Mouse (Mus musculus): ENCODE measurements around the gene Fam181b. TPM values are rescaled to one million over a fixed set of nuclear protein-coding genes. Genes with fewer than 3 reads are reported as not detected.

The Fam181b gene
- polyA plus RNA-seq, 1 experiment from 2014 or later, result 0.18 TPM

DNA sequence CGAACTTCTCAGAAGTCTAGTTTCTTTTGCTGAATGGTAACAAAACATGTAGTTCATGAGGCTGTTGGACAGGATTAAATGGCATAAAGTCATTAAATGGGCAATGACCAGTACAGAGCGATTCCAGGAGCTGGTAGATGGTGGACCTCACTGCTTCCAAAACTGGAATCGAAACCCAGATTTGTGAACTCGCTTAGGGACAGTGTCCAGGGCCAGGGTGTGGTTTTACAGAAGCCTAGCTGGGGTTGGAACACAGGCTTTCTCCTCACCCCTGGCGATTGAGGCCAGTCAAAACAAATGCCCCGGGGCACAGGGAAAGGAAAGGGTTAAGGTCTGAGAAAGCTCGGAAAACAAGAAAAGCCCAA lies 263 bp upstream of the Fam181b start:
- no peak overlapping the region for H3K9ac ChIP-seq
- no peaks in the 10 kb centered on the region for H3K9me3 ChIP-seq (replicated peaks)
- no peak overlapping the region for H3K27ac ChIP-seq
- DNase-seq (no peak), ATAC-seq (ENCODE audit: low read depth) (no peak)
- peaks cover 8% of the 10 kb centered on the region; the same call in 1 of the 2 replicates for H3K4me1 ChIP-seq (replicated peaks)
- H3K4me2 ChIP-seq, result peak overlapping the region; percentile 62
- peak overlapping the region; percentile 53 for H3K4me3 ChIP-seq (replicated peaks)
- H3K27me3 ChIP-seq, result peaks cover 46% of the 10 kb centered on the region
- H3K36me3 ChIP-seq, result no peaks in the 10 kb centered on the region
- 21% methylated on average over 7 of the region's 7 CpGs for WGBS (ENCODE audit: insufficient replicate concordance)

GRCm38 (mm10) chr7:93080731-93081430 lies 1.2 kb downstream of the Fam181b start:
- peaks cover 8% of the 10 kb centered on the region; the same call in 1 of the 2 replicates for H3K4me1 ChIP-seq (replicated peaks)
- ATAC-seq (ENCODE audit: low read depth) (no peak), DNase-seq (no peak)
- H3K9ac ChIP-seq, result no peak overlapping the region
- peak overlapping the region; percentile 62 for H3K4me2 ChIP-seq
- peaks cover 46% of the 10 kb centered on the region for H3K27me3 ChIP-seq
- no peak overlapping the region for H3K27ac ChIP-seq
- peak overlapping the region; percentile 53 for H3K4me3 ChIP-seq (replicated peaks)
- 2% methylated on average over 45 of the region's 45 CpGs for WGBS (ENCODE audit: insufficient replicate concordance)
- no peaks in the 10 kb centered on the region for H3K9me3 ChIP-seq (replicated peaks)
- no peaks in the 10 kb centered on the region for H3K36me3 ChIP-seq

GRCm38 (mm10) chr7:93093371-93094058 lies 13.8 kb downstream of the Fam181b start:
- no peaks in the 10 kb centered on the region for H3K27me3 ChIP-seq
- H3K9me3 ChIP-seq (replicated peaks), result no peaks in the 10 kb centered on the region
- H3K27ac ChIP-seq, result no peak overlapping the region
- 23% methylated on average over 11 of the region's 11 CpGs for WGBS (ENCODE audit: insufficient replicate concordance)
- ATAC-seq (ENCODE audit: low read depth), result peak; percentile 62; the same call in 1 of the 2 replicates
- no peaks in the 10 kb centered on the region for H3K36me3 ChIP-seq
- DNase-seq, result no peak
- no peaks in the 10 kb centered on the region for H3K4me1 ChIP-seq (replicated peaks)
- no peak overlapping the region for H3K4me3 ChIP-seq (replicated peaks)
- H3K4me2 ChIP-seq, result no peak overlapping the region
- no peak overlapping the region for H3K9ac ChIP-seq

GRCm38 (mm10) chr7:93095511-93095910 lies 15.8 kb downstream of the Fam181b start:
- Histone ChIP-seq H3K4me3 (replicated peaks) (no peak overlapping the region), H3K36me3 (no peaks in the 10 kb centered on the region), H3K27me3 (no peaks in the 10 kb centered on the region), H3K9me3 (replicated peaks) (no peaks in the 10 kb centered on the region), H3K4me1 (replicated peaks) (no peaks in the 10 kb centered on the region), H3K27ac (no peak overlapping the region), H3K9ac (no peak overlapping the region), H3K4me2 (no peak overlapping the region)
- ATAC-seq (ENCODE audit: low read depth) (no peak), DNase-seq (no peak)
- 9% methylated on average over 8 of the region's 8 CpGs for WGBS (ENCODE audit: insufficient replicate concordance)

DNA sequence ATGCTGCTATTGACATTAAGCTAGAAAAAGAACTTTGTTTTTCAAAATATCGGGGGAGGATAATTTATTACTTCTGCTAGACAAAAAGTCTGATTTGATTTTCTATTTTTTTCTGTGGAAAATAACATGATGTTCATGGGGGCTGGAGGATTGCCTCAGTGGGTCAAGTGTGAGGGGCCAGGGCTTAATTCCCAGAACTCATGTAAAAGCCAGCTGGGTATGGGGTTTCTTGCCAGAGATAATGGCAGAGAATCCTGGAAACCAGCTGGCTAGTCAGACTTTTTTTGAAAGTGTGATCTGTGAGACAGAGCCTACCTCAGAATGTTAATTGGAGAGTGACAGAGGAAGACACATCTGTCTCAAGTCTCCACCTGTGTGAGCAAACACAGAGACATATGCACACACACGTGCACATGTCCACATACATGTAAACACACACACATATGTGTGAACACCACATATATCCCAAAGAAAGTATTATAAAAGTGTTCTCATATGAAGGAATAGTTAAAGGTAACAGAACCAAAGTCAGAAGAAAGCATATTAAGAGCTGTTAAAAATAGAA lies 25.2 kb downstream of the Fam181b start:
- WGBS (ENCODE audit: insufficient replicate concordance), result 65% methylated on average over 2 of the region's 2 CpGs
- DNase-seq (no peak), ATAC-seq (ENCODE audit: low read depth) (no peak)
- H3K4me3 ChIP-seq (replicated peaks), result no peak overlapping the region
- H3K9ac ChIP-seq, result no peak overlapping the region
- no peaks in the 10 kb centered on the region for H3K27me3 ChIP-seq
- no peaks in the 10 kb centered on the region for H3K4me1 ChIP-seq (replicated peaks)
- no peak overlapping the region for H3K27ac ChIP-seq
- H3K9me3 ChIP-seq (replicated peaks), result no peaks in the 10 kb centered on the region
- H3K4me2 ChIP-seq, result no peak overlapping the region
- no peaks in the 10 kb centered on the region for H3K36me3 ChIP-seq

DNA sequence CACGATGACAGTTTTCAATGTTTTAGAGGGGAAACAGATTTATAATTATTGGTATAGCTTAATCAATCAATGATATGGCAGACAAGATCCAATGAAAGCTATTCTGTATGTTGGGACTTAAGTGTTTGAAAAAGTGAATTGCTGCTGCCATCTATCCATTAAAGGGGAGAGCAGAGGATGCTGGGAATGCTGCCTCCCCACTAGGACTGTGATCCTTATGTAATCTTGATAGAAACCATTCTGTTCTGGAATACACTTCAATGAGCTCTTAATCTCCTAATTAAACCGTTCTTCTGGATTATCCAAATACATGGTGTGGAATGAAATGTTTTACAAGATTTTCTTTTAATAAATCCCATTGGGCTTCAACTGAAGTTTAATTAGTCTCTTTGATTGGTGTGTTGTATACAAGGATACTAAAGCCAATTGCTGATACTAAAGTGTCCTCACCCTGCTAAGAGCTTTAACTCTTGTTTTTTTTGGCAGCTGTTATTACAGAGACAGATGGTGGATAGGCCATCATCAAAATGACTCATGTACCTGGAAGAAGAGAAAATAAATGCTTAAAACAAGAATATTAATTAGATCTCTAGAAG lies 30.8 kb downstream of the Fam181b start:
- DNase-seq, result no peak
- H3K9me3 ChIP-seq (replicated peaks), result no peaks in the 10 kb centered on the region
- 51% methylated on average over 2 of the region's 2 CpGs for WGBS (ENCODE audit: insufficient replicate concordance)
- no peak overlapping the region for H3K4me2 ChIP-seq
- no peak overlapping the region for H3K27ac ChIP-seq
- ATAC-seq (ENCODE audit: low read depth), result no peak
- no peak overlapping the region for H3K4me3 ChIP-seq (replicated peaks)
- no peaks in the 10 kb centered on the region for H3K36me3 ChIP-seq
- H3K27me3 ChIP-seq, result no peaks in the 10 kb centered on the region
- H3K4me1 ChIP-seq (replicated peaks), result no peaks in the 10 kb centered on the region
- no peak overlapping the region for H3K9ac ChIP-seq

- ATAC-seq (ENCODE audit: low read depth), result no peak
- Histone ChIP-seq H3K27me3 (no peaks in the 10 kb centered on the region), H3K36me3 (no peaks in the 10 kb centered on the region), H3K9ac (no peak overlapping the region), H3K4me2 (no peak overlapping the region), H3K4me1 (replicated peaks) (no peaks in the 10 kb centered on the region), H3K27ac (no peak overlapping the region), H3K9me3 (replicated peaks) (no peaks in the 10 kb centered on the region), H3K4me3 (replicated peaks) (no peak overlapping the region)
- WGBS (ENCODE audit: insufficient replicate concordance), result 63% methylated on average over 6 of the region's 6 CpGs
- DNase-seq, result no peak
Observed at GRCm38 (mm10) chr7:93111056-93111455, 31.4 kb downstream of the Fam181b start.

DNA sequence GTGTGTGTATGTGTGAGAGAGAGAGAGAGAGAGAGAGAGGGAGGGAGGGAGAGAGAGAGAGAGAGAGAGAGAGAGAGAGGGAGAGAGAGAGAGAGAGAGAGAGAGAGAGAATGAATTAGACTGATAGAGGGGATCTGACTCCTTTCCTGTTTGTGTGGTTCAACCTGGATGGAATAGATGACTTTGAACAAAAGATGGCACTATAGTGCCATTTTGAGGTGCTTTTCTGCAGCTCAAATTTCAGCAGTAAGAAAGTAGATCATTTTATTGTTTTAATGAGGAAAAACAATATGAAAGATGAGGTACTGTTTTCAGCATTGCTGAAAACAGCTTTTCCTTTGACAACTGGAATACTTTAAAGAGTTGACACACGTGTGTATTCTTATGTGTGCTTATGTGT lies 37.9 kb downstream of the Fam181b start:
- H3K9ac ChIP-seq, result no peak overlapping the region
- no peak overlapping the region for H3K27ac ChIP-seq
- no peaks in the 10 kb centered on the region for H3K27me3 ChIP-seq
- 33% methylated on average over 1 of the region's 1 CpGs for WGBS (ENCODE audit: insufficient replicate concordance)
- H3K4me1 ChIP-seq (replicated peaks), result no peaks in the 10 kb centered on the region
- no peaks in the 10 kb centered on the region for H3K36me3 ChIP-seq
- H3K9me3 ChIP-seq (replicated peaks), result no peaks in the 10 kb centered on the region
- H3K4me2 ChIP-seq, result no peak overlapping the region
- no peak overlapping the region for H3K4me3 ChIP-seq (replicated peaks)
- DNase-seq (no peak), ATAC-seq (ENCODE audit: low read depth) (no peak)

- H3K4me3 ChIP-seq (replicated peaks), result no peak overlapping the region
- H3K27me3 ChIP-seq, result no peaks in the 10 kb centered on the region
- H3K36me3 ChIP-seq, result no peaks in the 10 kb centered on the region
- H3K4me1 ChIP-seq (replicated peaks), result no peaks in the 10 kb centered on the region
- DNase-seq (no peak), ATAC-seq (ENCODE audit: low read depth) (no peak)
- no peak overlapping the region for H3K4me2 ChIP-seq
- H3K9me3 ChIP-seq (replicated peaks), result no peaks in the 10 kb centered on the region
- H3K27ac ChIP-seq, result no peak overlapping the region
- 39% methylated on average over 1 of the region's 1 CpGs for WGBS (ENCODE audit: insufficient replicate concordance)
- H3K9ac ChIP-seq, result no peak overlapping the region
Observed at GRCm38 (mm10) chr7:93123936-93124335, 44.3 kb downstream of the Fam181b start.
